13 mouse cellular contexts compared by ENCODE assay signal in the genomic region with DNA sequence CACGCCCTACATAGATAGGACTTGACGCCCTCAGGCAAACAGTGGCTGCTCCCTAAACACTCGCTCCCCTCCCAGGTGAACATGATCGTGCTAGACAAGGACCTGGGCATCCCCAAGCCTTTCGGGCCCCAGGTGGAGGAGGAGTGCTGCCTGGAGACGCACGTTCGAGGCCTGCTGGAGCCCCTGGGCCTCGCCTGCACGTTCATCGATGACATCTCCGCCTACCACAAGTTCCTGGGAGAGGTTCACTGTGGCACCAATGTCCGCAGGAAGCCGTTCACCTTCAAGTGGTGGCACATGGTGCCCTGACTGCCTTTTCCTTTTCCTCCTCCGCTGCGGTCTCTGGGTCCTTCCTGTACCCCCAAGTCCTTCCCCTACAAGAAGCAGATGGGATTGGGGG.
"Had no signal": no experiment of that assay in that cellular context is flagged by ENCODE, and none has a peak within 500 bp of the region (broad histone marks: within the 10 kb centered on the region; RNA-seq: fewer than 3 reads in every experiment).

No protein-coding gene starts in this region.

- H3K27ac ChIP-seq: kidney, embryonic 15.5 days; left cerebral cortex, adult 2 months; liver, embryonic 13.5 days; lung, embryonic 15.5 days; macrophage; midbrain, embryonic 15.5 days had no signal

- H3K27me3 ChIP-seq: kidney, embryonic 15.5 days; liver, embryonic 13.5 days; lung, embryonic 15.5 days; megakaryocyte, embryonic 14.5 days; midbrain, embryonic 15.5 days had no signal

- H3K4me2 ChIP-seq: kidney, embryonic 15.5 days; liver, embryonic 13.5 days; lung, embryonic 15.5 days; midbrain, embryonic 11.5 days; midbrain, embryonic 15.5 days had no signal

- H3K36me3 ChIP-seq: kidney, embryonic 15.5 days; liver, embryonic 13.5 days; lung, embryonic 15.5 days; midbrain, embryonic 15.5 days had no signal

- DNase-seq: kidney, adult 18-20 months; kidney, postnatal 14 days; liver; liver, embryonic 13.5 days; liver, postnatal 0 days; lung, postnatal 14 days had no signal

- ATAC-seq: liver, postnatal 0 days; midbrain, embryonic 15.5 days had no signal

- H3K4me1 ChIP-seq: midbrain, embryonic 15.5 days had no signal

- H3K4me3 ChIP-seq: kidney, embryonic 15.5 days; left cerebral cortex, adult 2 months; liver, embryonic 13.5 days; lung, embryonic 15.5 days; megakaryocyte, embryonic 14.5 days; midbrain, embryonic 15.5 days had no signal

- H3K9ac ChIP-seq: kidney, embryonic 15.5 days; liver, embryonic 13.5 days; liver, postnatal 0 days; lung, embryonic 15.5 days; midbrain, embryonic 15.5 days had no signal

- H3K9me3 ChIP-seq: kidney, embryonic 15.5 days; liver, embryonic 13.5 days; lung, embryonic 15.5 days; megakaryocyte, embryonic 14.5 days; midbrain, embryonic 15.5 days had no signal
